Mouse (Mus musculus) lung, embryonic 15.5 days (tissue): ENCODE results near the gene Ap2a2. TPM values are rescaled to one million over a fixed set of nuclear protein-coding genes. Genes with fewer than 3 reads are reported as not detected.
A peak's percentile ranks its signal among the peaks of the same experiment; 100 is the strongest.

Source experiments
- ATAC-seq: fragments of 200-750 bp; cut with Nextera tagmentation; 2 replicates; pipeline ENCODE4 v1.8.0; 2017; ENCODE audit warnings: moderate number of reproducible peaks, borderline replicate concordance; ENCODE audit not compliant: low FRiP score, low TSS enrichment; ENCODE audit errors: extremely low read depth
- H3K27ac ChIP-seq: fragments of 300-500 bp; sonication (generic); 2 replicates; pipeline ENCODE4 v1.5.1; 2015; ENCODE audit warnings: moderate library complexity, mild to moderate bottlenecking, inconsistent platforms
- H3K27me3 ChIP-seq: fragments of 300-500 bp; sonication (generic); 2 replicates; pipeline ENCODE4 v1.6.1; 2015; ENCODE audit warnings: inconsistent platforms
- H3K36me3 ChIP-seq: fragments of 300-500 bp; sonication (generic); 2 replicates; pipeline ENCODE4 v1.6.1; 2015; ENCODE audit warnings: inconsistent platforms
- H3K4me1 ChIP-seq: fragments of 300-500 bp; sonication (generic); 2 replicates; pipeline ENCODE4 v1.6.1; 2015; ENCODE audit warnings: inconsistent platforms
- H3K4me2 ChIP-seq: fragments of 300-500 bp; sonication (generic); 2 replicates; pipeline ENCODE4 v1.6.1; 2015; ENCODE audit warnings: inconsistent platforms, mild to moderate bottlenecking, moderate library complexity
- H3K4me3 ChIP-seq: fragments of 300-500 bp; sonication (generic); 2 replicates; pipeline ENCODE4 v1.5.1; 2015; ENCODE audit warnings: mild to moderate bottlenecking, inconsistent platforms
- H3K9ac ChIP-seq: fragments of 300-500 bp; sonication (generic); 2 replicates; pipeline ENCODE4 v1.6.1; 2015; ENCODE audit warnings: inconsistent platforms
- H3K9me3 ChIP-seq: fragments of 300-500 bp; sonication (generic); 2 replicates; pipeline ENCODE4 v1.6.1; 2016; ENCODE audit warnings: inconsistent platforms
- WGBS: fragments of 180-500 bp; shearing (Covaris S2); methylation state at CpG from one replicate; pipeline ENCODE4 v1.1.7; 2015; 5-methylcytosine and 5-hydroxymethylcytosine counted together
- polyA plus RNA-seq: library from polyadenylated mRNA; unstranded; fragments of >200 nt; fragmentation: Nextera tagmentation; extraction: Ambion mirVana; gene quantifications from 2 replicates; pipeline ENCODE4 v1.2.1, GENCODE M21; 2015

Ap2a2 gene
- polyA plus RNA-seq, 1 experiment from 2014 or later: 73.4 TPM

- Histone ChIP-seq H3K4me1 (peaks cover 24% of the 10 kb centered on the region), H3K9ac (peak within 1 kb of the TSS; percentile 75), H3K4me2 (peak within 1 kb of the TSS; percentile 86), H3K27ac (peak within 1 kb of the TSS; percentile 62), H3K27me3 (no peaks in the 10 kb centered on the region), H3K36me3 (no peaks in the 10 kb centered on the region), H3K4me3 (peak within 1 kb of the TSS; percentile 85), H3K9me3 (no peaks in the 10 kb centered on the region)
- ATAC-seq: peak; percentile 97
- WGBS: under 1% methylated on average over 46 of the region's 46 CpGs
Observed at GRCm38 (mm10) chr7:141539556-141540311, 22.2 kb upstream of the Ap2a2 start, which contains the start of gene Chid1. Gene Chid1, minus strand, starts transcription at chr7:141539857.

- Histone ChIP-seq H3K4me1 (peaks cover 25% of the 10 kb centered on the region), H3K4me3 (peak overlapping the region; percentile 85), H3K9me3 (no peaks in the 10 kb centered on the region), H3K36me3 (no peaks in the 10 kb centered on the region), H3K9ac (0 out of 2 replicates have a peak overlapping the region, but pooled peaks have one; percentile 48), H3K4me2 (peak overlapping the region; percentile 86), H3K27me3 (no peaks in the 10 kb centered on the region), H3K27ac (peak overlapping the region; percentile 62)
- ATAC-seq: peak; percentile 17; the same call in 1 of the 2 replicates
- WGBS: 50% methylated on average over 13 of the region's 13 CpGs
Observed at GRCm38 (mm10) chr7:141540312-141541081, 21.5 kb upstream of the Ap2a2 start.

GRCm38 (mm10) chr7:141541681-141542080 is 20.3 kb upstream of the Ap2a2 start:
- Histone ChIP-seq H3K4me1 (peaks cover 25% of the 10 kb centered on the region), H3K27me3 (no peaks in the 10 kb centered on the region), H3K9ac (no peak overlapping the region), H3K36me3 (no peaks in the 10 kb centered on the region), H3K4me3 (no peak overlapping the region), H3K9me3 (no peaks in the 10 kb centered on the region), H3K27ac (no peak overlapping the region), H3K4me2 (no peak overlapping the region)
- 73% methylated on average over 4 of the region's 4 CpGs for WGBS
- ATAC-seq: no peak

- Histone ChIP-seq H3K27ac (no peak overlapping the region), H3K27me3 (no peaks in the 10 kb centered on the region), H3K9me3 (no peaks in the 10 kb centered on the region), H3K9ac (no peak overlapping the region), H3K4me2 (no peak overlapping the region), H3K4me1 (peaks cover 25% of the 10 kb centered on the region), H3K4me3 (no peak overlapping the region), H3K36me3 (no peaks in the 10 kb centered on the region)
- ATAC-seq: no peak
- 85% methylated on average over 2 of the region's 2 CpGs for WGBS
Observed at GRCm38 (mm10) chr7:141542588-141542987, 19.4 kb upstream of the Ap2a2 start.

GRCm38 (mm10) chr7:141544654-141545053 is 17.3 kb upstream of the Ap2a2 start:
- Histone ChIP-seq H3K36me3 (no peaks in the 10 kb centered on the region), H3K27me3 (no peaks in the 10 kb centered on the region), H3K4me2 (no peak overlapping the region), H3K9ac (no peak overlapping the region), H3K4me3 (no peak overlapping the region), H3K9me3 (no peaks in the 10 kb centered on the region), H3K27ac (0 out of 2 replicates have a peak overlapping the region, but pooled peaks have one; percentile 21), H3K4me1 (peaks cover 16% of the 10 kb centered on the region)
- ATAC-seq: no peak
- WGBS: 57% methylated on average over 4 of the region's 4 CpGs

GRCm38 (mm10) chr7:141549432-141550061 is 12.4 kb upstream of the Ap2a2 start:
- H3K9me3 ChIP-seq: no peaks in the 10 kb centered on the region
- H3K9ac ChIP-seq: no peak overlapping the region
- H3K27ac ChIP-seq: no peak overlapping the region
- no peaks in the 10 kb centered on the region for H3K36me3 ChIP-seq
- 86% methylated on average over 3 of the region's 3 CpGs for WGBS
- no peak for ATAC-seq
- H3K27me3 ChIP-seq: no peaks in the 10 kb centered on the region
- H3K4me2 ChIP-seq: no peak overlapping the region
- H3K4me1 ChIP-seq: peaks cover 3% of the 10 kb centered on the region
- H3K4me3 ChIP-seq: no peak overlapping the region

GRCm38 (mm10) chr7:141550464-141550863 is 11.5 kb upstream of the Ap2a2 start:
- Histone ChIP-seq H3K9ac (no peak overlapping the region), H3K9me3 (no peaks in the 10 kb centered on the region), H3K4me3 (no peak overlapping the region), H3K27ac (no peak overlapping the region), H3K36me3 (no peaks in the 10 kb centered on the region), H3K27me3 (no peaks in the 10 kb centered on the region), H3K4me1 (no peaks in the 10 kb centered on the region), H3K4me2 (no peak overlapping the region)
- 60% methylated on average over 2 of the region's 2 CpGs for WGBS
- ATAC-seq: no peak

GRCm38 (mm10) chr7:141558329-141558776 is 3.6 kb upstream of the Ap2a2 start:
- Histone ChIP-seq H3K9me3 (no peaks in the 10 kb centered on the region), H3K36me3 (no peaks in the 10 kb centered on the region), H3K27me3 (no peaks in the 10 kb centered on the region), H3K4me1 (peaks cover 11% of the 10 kb centered on the region), H3K4me3 (no peak overlapping the region), H3K27ac (no peak overlapping the region), H3K4me2 (no peak overlapping the region), H3K9ac (no peak overlapping the region)
- 52% methylated on average over 4 of the region's 4 CpGs for WGBS
- ATAC-seq: no peak

- no peak overlapping the region for H3K4me2 ChIP-seq
- no peaks in the 10 kb centered on the region for H3K9me3 ChIP-seq
- H3K27ac ChIP-seq: no peak overlapping the region
- ATAC-seq: no peak
- no peak overlapping the region for H3K4me3 ChIP-seq
- peaks cover 17% of the 10 kb centered on the region for H3K4me1 ChIP-seq
- no peaks in the 10 kb centered on the region for H3K27me3 ChIP-seq
- H3K36me3 ChIP-seq: no peaks in the 10 kb centered on the region
- H3K9ac ChIP-seq: no peak overlapping the region
Observed at GRCm38 (mm10) chr7:141558946-141559345, 3.0 kb upstream of the Ap2a2 start.

GRCm38 (mm10) chr7:141559726-141560325 is 2.1 kb upstream of the Ap2a2 start:
- 57% methylated on average over 2 of the region's 2 CpGs for WGBS
- no peak for ATAC-seq
- Histone ChIP-seq H3K4me1 (peaks cover 19% of the 10 kb centered on the region), H3K9me3 (no peaks in the 10 kb centered on the region), H3K4me2 (no peak overlapping the region), H3K36me3 (no peaks in the 10 kb centered on the region), H3K27me3 (no peaks in the 10 kb centered on the region), H3K27ac (no peak overlapping the region), H3K9ac (no peak overlapping the region), H3K4me3 (no peak overlapping the region)

GRCm38 (mm10) chr7:141560471-141560870 is 1.5 kb upstream of the Ap2a2 start:
- ATAC-seq: no peak
- 74% methylated on average over 4 of the region's 4 CpGs for WGBS
- Histone ChIP-seq H3K27ac (no peak overlapping the region), H3K4me2 (no peak overlapping the region), H3K9ac (no peak overlapping the region), H3K4me3 (no peak overlapping the region), H3K9me3 (no peaks in the 10 kb centered on the region), H3K4me1 (peaks cover 19% of the 10 kb centered on the region), H3K27me3 (no peaks in the 10 kb centered on the region), H3K36me3 (0 out of 2 replicates have a peak, but pooled peaks cover 3% of the 10 kb centered on the region)
